Mouse (Mus musculus): ENCODE measurements around the gene Mcoln1. TPM values are rescaled to one million over a fixed set of nuclear protein-coding genes. Genes with fewer than 3 reads are reported as not detected.

Mcoln1 gene
- total RNA-seq, 2 experiments from 2014 or later: 26.4 to 29.0 TPM

DNA sequence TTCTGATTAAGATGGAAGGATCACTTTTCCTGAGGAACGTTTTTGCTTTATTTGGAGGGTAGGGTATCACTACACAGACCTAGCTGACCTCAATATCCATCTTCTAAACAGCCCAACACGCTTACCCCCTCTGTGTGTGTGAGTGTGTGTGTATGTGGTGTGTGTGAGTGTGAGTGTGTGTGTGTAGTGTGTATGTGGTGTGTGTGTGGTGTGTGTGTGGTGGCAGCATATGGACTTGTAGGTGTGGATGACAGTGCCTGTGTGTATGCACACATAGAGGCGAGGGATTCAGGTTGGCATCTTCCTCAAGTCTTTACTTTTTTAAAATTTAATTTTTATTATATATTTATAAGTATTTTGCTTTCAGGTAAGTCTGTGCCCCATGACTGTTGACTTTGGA lies 1.7 kb upstream of the Mcoln1 start:
- no peak for DNase-seq

DNA sequence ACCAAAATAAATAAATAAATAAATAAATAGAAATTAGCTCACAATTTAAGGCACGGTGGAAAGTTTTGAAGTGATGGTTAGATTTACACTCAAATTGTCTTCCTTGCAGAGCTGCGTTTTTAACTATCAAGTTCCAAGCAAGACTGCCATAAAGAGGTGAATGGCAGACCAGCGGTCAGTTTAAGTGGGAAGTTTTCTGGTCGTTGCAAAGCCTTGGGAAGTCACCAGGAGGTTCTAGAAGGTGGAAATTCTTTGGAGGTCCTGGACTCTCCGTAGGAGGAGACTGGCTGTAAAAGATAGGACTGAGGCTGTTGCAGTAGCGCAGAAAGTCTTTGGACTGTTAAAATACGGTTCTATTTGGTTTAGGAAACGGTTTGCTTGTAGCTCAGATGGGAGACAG lies 506 bp upstream of the Mcoln1 start:
- DNase-seq: no peak

GRCm38 (mm10) chr8:3502217-3502616 lies 2.0 kb downstream of the Mcoln1 start:
- no peak for DNase-seq

- DNase-seq: no peak
Measured at GRCm38 (mm10) chr8:3507979-3508754, 7.9 kb downstream of the Mcoln1 start.

GRCm38 (mm10) chr8:3514681-3515247 lies 14.5 kb downstream of the Mcoln1 start:
- DNase-seq: no peak

- DNase-seq: peak; percentile 90
Measured at GRCm38 (mm10) chr8:3515260-3515671, 15.0 kb downstream of the Mcoln1 start, which contains the start of gene Pnpla6. Gene Pnpla6 (plus strand): TSS chr8:3515384.

DNA sequence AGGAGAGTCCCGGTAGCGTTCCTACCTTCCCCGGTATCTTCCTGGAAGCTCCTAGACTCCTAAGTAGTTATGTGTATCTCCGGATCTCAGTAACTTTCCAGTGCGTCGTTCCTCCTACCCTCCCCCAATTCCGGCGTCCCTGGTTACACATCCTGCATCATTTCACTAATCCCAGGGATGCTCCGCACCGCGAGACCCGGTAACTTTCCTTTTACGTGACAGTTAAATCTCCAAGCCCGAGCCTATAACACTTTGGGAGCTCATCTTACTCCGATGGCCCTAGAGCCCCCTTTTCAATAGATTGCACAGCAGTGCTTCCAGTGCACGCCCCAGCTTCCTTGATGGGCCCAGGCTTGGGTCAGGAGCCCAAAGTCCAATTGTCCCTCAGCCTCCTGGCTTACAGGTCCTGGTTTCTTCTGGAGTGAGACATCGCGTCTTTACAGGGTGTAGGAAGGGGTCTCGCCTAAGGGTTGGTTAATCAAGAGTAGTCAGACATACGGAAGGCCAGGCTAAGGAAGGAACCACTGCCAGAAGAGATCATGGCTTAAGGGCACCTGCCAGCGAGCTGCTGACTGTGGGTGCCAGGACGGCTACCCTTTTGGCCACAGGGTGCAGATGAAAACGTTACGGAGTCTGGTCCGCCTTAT lies 15.6 kb downstream of the Mcoln1 start:
- peak; percentile 48 for DNase-seq

GRCm38 (mm10) chr8:3516450-3517116 lies 16.3 kb downstream of the Mcoln1 start:
- DNase-seq: peak; percentile 91

DNA sequence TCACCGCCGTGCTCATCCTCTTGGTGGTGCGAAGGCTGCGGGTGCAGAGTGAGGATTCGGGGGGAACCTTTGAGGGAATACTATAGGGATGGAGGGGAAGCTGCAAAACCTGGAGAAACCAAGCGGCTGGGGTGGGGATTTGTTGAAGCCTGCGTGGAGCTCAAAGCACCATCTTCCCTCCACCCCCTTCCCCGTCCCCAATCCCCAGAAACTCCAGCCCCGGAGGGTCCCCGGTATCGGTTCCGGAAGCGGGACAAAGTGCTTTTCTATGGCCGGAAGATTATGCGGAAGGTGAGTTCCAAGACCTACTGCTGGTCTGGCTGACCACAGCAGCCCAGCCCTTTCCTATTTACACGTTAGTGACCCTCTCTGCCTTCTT lies 16.8 kb downstream of the Mcoln1 start:
- peak; percentile 41 for DNase-seq

- no peak for DNase-seq
Measured at GRCm38 (mm10) chr8:3522007-3522697, 21.9 kb downstream of the Mcoln1 start.

DNA sequence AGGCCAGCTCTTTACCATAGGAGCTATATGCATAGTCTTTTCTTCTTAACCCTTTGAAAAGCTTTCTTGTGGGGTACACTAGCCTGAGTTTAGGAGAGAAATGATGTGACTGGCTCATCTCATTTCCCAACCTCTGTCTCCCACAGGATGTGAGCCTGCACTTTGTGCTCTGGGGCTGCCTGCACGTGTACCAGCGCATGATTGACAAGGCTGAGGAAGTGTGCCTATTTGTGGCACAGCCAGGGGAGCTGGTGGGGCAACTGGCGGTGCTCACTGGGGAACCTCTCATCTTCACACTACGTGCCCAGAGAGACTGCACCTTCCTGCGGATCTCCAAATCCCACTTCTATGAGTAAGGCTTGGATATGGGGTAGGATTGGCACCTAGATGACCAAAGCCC lies 30.6 kb downstream of the Mcoln1 start:
- DNase-seq: no peak

- no peak for DNase-seq
Measured at GRCm38 (mm10) chr8:3531936-3532335, 31.7 kb downstream of the Mcoln1 start.

DNA sequence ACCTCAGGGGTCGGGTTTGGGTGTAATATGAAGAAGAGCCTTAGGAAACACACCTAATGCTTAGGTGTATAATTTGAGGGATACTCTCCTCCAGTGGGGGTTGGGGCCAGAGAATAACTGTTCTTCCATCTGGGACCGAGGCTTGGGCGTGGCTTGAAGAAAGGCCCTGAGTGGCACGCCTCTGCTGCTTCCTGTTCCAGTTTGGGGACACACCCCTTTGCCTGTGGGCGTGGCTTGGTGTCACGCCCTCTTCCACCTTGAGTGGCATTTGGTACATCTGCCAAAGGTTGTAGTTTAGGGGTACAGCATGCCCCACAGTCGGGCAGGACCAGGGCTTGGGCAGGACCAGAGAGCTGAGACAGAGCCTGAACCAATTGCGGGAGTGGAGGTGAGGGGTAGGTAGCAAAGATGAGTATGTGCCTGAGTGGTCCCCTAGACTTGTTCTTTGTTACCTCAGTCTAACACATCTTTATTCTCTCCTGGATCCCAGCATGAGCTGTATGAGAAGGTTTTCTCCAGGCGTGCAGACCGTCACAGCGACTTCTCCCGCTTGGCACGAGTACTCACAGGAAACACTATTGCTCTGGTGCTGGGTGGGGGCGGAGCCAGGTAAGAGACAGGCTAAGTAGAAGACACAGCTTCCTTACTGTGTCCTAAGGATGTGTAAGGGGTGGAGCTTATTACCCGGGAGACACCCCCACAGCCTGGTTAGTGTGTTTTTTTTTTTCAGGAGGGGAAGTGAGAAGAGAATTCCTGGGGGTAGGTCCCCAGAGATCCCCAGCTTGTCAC lies 36.0 kb downstream of the Mcoln1 start:
- DNase-seq: no peak

GRCm38 (mm10) chr8:3536940-3537339 lies 36.7 kb downstream of the Mcoln1 start:
- DNase-seq: no peak

GRCm38 (mm10) chr8:3537666-3538065 lies 37.4 kb downstream of the Mcoln1 start:
- no peak for DNase-seq

GRCm38 (mm10) chr8:3539146-3539545 lies 38.9 kb downstream of the Mcoln1 start:
- DNase-seq: no peak

GRCm38 (mm10) chr8:3540076-3540475 lies 39.8 kb downstream of the Mcoln1 start:
- no peak for DNase-seq

- no peak for DNase-seq
Measured at GRCm38 (mm10) chr8:3546511-3546910, 46.3 kb downstream of the Mcoln1 start.

DNA sequence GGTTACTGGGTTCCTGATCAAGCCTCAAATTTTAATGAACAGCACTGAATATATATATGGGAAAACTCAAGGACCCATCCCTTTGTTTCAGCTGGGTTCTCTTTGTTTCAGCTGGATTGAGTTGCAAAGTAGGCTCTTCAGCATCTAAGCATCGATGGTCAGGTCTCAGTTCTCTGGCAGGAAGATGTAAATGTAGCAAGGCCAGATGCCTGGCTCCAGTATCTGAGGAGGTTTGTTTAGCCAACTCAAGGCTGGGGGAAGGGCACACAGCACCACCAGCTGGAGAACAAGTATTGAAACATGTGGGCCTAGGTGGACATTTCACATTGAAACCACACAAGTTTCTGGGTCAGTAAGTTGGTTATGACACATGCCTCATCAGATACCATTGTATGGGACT lies 52.0 kb downstream of the Mcoln1 start:
- DNase-seq: no peak

- DNase-seq: no peak
Measured at GRCm38 (mm10) chr8:3556114-3556513, 55.9 kb downstream of the Mcoln1 start.
